Mouse (Mus musculus) CD4-positive, CD25-positive, alpha-beta regulatory T cell, adult 2 months (primary cell): Measurements from ENCODE around the gene Dpp6.

ENCODE experiments used
- DNase-seq: peaks from one replicate; pipeline ENCODE4 v3.0.0-alpha.2; 2012; ENCODE audit warnings: low read depth, low spot score

The Dpp6 gene

GRCm38 (mm10) chr5:26945169-26945920, 128.3 kb downstream of the Dpp6 start:
- no peak for DNase-seq

DNA sequence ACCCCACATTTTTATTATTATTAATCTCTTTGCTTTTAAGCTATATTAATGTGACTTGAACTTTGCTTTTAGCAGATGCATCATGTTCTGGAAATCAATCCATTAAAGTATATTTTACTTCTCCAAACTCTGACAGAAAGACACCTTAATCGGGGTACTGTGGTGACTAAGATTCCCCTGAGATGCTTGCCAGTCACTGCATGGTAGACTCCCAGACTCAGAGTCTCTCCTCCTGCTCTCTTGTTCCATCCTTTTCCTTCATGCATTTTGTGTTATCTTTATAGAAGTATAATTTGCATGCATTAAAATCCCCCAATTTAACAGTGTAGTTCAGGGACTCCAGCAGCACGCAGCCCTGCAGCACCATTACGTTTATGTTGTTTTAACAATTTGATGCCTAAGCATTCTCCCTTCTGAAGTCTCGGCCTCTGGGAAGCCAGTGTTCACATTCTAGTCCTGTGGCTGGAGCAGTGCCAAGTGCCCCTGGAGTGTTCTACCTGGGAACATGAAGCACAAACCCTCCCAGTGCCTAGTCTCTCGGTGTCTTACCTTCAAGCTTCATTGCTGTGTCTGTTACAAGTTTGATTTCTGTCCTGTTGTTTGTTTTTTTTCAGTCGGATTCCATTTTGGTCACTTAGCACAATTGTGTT, 153.1 kb downstream of the Dpp6 start:
- DNase-seq, result no peak

DNA sequence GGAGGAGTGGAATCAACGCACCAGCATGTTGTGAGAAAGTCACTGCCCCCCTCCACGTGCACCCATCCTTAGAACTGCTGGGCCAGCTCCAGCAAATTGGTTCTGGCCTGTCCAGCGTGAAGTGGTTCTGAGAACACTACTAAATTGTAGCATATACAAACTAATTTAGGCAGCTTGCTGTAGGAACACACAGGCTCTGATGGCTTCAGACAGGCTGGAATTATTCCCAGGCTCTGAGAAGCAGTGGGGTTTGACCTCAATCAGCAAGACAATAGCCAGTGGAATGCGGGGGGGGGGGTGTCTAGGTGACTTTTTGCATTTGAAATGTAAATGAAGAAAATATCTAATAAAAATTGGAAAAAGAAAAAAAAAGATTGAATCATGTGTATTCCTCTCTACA, 156.2 kb downstream of the Dpp6 start:
- DNase-seq, result no peak

- no peak for DNase-seq
Measured at GRCm38 (mm10) chr5:26979348-26979747, 162.3 kb downstream of the Dpp6 start.

GRCm38 (mm10) chr5:26979755-26980154, 162.8 kb downstream of the Dpp6 start:
- DNase-seq, result no peak

GRCm38 (mm10) chr5:26985114-26985513, 168.1 kb downstream of the Dpp6 start:
- DNase-seq, result no peak

GRCm38 (mm10) chr5:26991587-26991986, 174.6 kb downstream of the Dpp6 start:
- no peak for DNase-seq

GRCm38 (mm10) chr5:27003537-27003936, 186.5 kb downstream of the Dpp6 start:
- no peak for DNase-seq

GRCm38 (mm10) chr5:27009157-27009556, 192.2 kb downstream of the Dpp6 start:
- no peak for DNase-seq

- no peak for DNase-seq
Measured at GRCm38 (mm10) chr5:27010582-27010981, 193.6 kb downstream of the Dpp6 start.

GRCm38 (mm10) chr5:27018314-27018956, 201.4 kb downstream of the Dpp6 start:
- DNase-seq, result no peak

- DNase-seq, result no peak
Measured at GRCm38 (mm10) chr5:27028611-27029010, 211.6 kb downstream of the Dpp6 start.

DNA sequence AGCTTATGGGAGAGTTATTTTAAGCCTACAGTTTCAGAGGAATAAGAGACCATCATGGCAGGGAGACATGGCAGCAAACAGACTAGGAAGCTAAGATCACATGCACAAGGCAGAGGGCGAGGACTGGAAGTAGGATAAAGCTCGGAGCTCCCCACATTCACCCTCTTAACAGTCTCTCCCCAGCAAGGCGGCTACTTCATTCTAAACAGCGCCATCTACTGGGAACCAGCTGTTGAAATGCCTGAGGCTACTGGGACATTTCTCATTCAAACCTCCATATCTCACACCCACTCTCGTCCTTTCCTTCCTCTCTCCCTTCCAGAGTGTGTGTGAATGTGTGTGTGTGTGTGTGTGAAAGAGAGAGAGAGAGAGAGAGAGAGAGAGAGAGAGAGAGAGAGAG, 212.8 kb downstream of the Dpp6 start:
- no peak for DNase-seq

GRCm38 (mm10) chr5:27034858-27035257, 217.9 kb downstream of the Dpp6 start:
- no peak for DNase-seq

- no peak for DNase-seq
Measured at GRCm38 (mm10) chr5:27035291-27035690, 218.3 kb downstream of the Dpp6 start.

DNA sequence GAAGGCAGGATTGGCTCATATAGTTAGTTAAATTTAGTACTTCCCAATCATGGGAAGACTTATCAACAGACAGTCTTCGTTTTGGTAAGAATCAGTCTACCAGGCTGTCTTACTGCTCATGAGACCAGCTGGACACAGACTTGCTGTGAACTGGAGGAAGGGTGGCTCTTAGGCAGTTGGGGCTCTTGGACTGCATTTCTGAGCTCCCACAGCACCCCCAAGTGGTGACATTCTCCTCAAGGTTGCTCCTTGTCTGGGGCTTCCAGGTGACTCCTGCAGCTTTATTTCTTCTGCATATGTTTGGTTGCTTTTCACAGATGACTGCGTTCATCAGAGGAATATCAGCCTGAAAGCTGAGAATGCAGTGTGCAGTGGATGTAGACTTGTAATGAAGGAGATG, 218.9 kb downstream of the Dpp6 start:
- DNase-seq, result no peak

DNA sequence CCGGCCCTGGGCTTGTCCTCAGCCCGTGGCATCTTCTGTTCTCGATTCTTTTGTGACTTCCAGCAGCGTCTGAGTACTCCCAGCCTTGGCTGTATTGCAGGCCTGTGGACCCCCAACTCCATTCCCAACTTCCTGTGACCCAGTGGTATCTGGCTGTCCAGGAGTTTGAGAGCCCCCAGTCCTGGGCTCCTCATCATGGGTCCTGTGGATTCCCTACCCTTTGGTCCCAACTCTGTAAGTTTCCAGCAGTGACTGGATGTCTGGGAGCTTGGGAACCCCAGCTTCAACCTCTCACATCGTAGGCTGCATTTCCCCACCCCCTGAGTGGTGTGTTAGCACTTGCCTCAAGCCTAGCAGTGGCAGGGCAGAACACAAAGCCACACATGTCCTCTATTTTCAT, 220.8 kb downstream of the Dpp6 start:
- no peak for DNase-seq

DNA sequence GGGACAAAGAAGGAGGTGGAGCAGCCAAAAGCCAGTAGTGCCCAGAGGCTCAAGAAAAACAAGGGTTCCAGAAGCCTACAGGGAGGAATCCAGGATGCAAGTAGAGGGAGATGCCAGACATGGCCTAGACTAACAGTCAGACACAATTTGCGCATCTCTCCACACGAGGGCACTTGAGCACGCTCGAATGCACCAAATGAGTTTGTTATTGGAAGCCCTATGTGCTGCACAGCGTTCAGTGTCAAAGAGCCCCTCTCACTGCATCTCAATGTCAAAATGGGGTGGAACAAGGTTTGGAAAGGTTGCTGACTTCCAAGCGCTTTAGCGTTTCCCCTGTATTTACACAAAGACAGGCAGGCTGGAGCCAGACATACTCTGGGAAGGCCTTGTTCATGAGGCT, 231.2 kb downstream of the Dpp6 start:
- DNase-seq, result no peak

- no peak for DNase-seq
Measured at GRCm38 (mm10) chr5:27048926-27049325, 231.9 kb downstream of the Dpp6 start.

DNA sequence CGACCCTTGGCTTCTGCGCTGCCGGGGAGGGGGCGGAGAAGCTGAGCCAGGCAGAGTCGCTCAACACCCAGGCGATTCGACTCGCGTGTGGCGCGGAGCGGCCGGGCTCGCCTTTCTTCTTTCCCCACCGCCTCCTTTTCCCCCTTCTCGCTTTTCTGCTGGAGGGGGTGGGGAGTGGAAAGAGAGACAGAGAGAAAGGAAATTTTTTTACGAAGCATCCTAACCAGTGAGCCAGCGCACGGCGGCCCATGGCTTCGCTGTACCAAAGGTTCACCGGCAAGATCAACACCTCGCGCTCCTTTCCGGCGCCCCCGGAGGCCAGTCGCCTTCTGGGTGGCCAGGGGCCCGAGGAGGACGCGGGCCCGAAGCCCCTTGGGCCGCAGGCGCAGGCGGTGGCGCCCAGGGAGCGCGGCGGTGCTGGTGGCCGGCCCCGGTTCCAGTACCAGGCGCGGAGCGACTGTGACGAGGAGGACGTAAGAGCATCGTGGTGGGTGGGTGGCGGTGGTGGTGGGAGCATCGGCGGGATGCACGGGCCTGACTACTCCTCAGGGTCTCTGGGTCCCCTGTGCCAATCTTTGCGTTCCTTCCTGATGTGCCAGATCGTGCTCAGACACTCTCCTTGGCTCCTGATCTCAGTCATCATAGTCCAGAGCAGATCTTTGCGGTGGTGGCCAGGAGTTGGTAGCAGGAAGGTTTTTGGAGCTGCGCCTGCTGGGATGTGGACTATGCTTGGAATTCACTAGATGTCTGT, 232.5 kb downstream of the Dpp6 start:
- no peak for DNase-seq

GRCm38 (mm10) chr5:27051250-27051649, 234.2 kb downstream of the Dpp6 start:
- DNase-seq, result no peak

- DNase-seq, result no peak
Measured at GRCm38 (mm10) chr5:27052441-27052840, 235.4 kb downstream of the Dpp6 start.
